Mouse (Mus musculus) G1E-ER4 (cell line): ENCODE results near the gene Pou2f1. TPM values are rescaled to one million over a fixed set of nuclear protein-coding genes. Genes with fewer than 3 reads are reported as not detected.

Experiments used
- GATA1 ChIP-seq: IDR thresholded peaks from one replicate; pipeline ENCODE4 v1.8.0; 2012; ENCODE audit warnings: low read length, inconsistent platforms
- polyA plus RNA-seq: library from polyadenylated mRNA; stranded (reverse); fragments of >175 nt; gene quantifications from 2 replicates; pipeline ENCODE4 v1.2.3, GENCODE M21; 2012

The Pou2f1 gene
- polyA plus RNA-seq, 1 experiment: 24.8 TPM

- TF ChIP-seq GATA1: no peak
These were observed 69.6 kb downstream of the Pou2f1 start for GRCm38 (mm10) chr1:165932842-165933241.

GRCm38 (mm10) chr1:165930510-165930909 lies 72.0 kb downstream of the Pou2f1 start:
- TF ChIP-seq GATA1: no peak

GRCm38 (mm10) chr1:165927507-165928279 lies 74.8 kb downstream of the Pou2f1 start:
- no peak for TF ChIP-seq GATA1

DNA sequence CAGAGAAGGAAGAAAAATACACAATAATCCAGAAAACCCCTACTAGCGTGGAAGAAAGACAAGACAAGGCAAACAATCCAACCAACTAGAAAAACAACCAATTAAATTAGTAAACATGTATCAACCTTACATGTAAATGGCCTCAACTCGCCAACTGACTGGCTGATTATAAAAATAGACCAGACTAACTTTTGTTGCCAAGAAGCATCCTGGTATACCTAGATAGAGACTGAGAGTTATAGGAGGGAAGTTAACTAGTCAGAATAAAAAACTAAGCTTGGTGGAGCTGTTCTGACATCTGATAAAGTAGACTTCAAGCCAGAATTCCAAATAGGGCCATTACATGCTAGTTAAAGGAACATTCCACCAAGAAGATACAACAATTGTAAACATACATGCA lies 77.3 kb downstream of the Pou2f1 start:
- no peak for TF ChIP-seq GATA1

- no peak for TF ChIP-seq GATA1
These were observed 80.0 kb downstream of the Pou2f1 start for GRCm38 (mm10) chr1:165922488-165922887.

GRCm38 (mm10) chr1:165921026-165921425 lies 81.5 kb downstream of the Pou2f1 start:
- TF ChIP-seq GATA1: no peak

- no peak for TF ChIP-seq GATA1
These were observed 88.1 kb downstream of the Pou2f1 start for GRCm38 (mm10) chr1:165914416-165914801.

DNA sequence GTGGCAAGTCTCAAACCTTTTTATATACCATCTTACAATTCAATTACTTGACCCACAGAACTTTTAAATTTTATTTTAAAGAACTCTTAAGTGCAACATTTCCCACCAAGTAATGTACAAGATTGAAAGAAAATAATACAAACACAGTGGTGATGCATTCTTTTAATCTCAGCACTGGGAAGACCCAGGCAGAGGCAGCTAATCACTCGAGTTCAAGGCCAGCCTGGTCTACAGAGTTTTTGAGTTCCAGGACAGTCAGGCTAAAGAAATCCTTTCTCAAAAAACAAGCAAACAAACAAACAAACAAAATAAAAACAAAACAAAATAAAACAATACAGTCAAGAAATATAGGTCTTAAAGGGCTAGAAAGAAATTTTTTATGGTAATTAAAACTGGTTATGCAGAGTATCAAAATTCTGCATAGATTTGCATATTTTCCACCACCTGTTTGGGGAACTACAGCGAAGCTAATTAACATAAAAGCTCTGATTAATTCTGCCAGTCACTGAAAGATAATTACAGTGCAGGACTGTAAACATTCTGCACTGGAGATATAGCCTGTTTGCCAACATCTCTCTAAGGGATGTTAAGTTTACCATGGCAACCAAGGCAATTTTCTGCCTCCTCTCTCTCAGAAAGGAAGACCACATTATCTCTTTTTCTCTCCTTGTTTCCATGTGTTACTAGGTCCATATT lies 88.6 kb downstream of the Pou2f1 start:
- no peak for TF ChIP-seq GATA1

- no peak for TF ChIP-seq GATA1
These were observed 93.0 kb downstream of the Pou2f1 start for GRCm38 (mm10) chr1:165909471-165909870.

GRCm38 (mm10) chr1:165908806-165909205 lies 93.7 kb downstream of the Pou2f1 start:
- TF ChIP-seq GATA1: no peak

DNA sequence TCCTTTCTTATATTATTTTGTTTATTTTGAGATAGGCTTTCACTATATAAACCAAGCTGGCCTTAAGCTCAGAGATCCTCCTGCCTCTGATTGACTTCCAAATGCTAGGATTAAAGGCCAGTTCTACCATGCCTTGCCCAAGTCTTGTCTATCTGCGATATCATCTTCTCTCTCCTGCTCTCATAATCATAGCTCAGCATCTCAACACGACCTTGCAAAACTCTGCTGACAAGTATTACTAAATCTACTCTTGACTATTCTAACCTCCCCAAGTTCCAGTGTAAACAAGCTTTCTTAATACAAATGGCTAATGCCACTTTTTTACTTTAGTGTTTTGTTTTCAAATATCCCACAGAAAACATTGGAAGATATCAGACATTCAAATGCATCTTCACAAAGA lies 94.3 kb downstream of the Pou2f1 start:
- TF ChIP-seq GATA1: no peak

- no peak for TF ChIP-seq GATA1
These were observed 98.9 kb downstream of the Pou2f1 start for GRCm38 (mm10) chr1:165903596-165903995.

GRCm38 (mm10) chr1:165891686-165892085 lies 110.8 kb downstream of the Pou2f1 start:
- TF ChIP-seq GATA1: no peak

GRCm38 (mm10) chr1:165882146-165882900 lies 120.2 kb downstream of the Pou2f1 start:
- TF ChIP-seq GATA1: no peak

GRCm38 (mm10) chr1:165878751-165879150 lies 123.7 kb downstream of the Pou2f1 start:
- no peak for TF ChIP-seq GATA1

DNA sequence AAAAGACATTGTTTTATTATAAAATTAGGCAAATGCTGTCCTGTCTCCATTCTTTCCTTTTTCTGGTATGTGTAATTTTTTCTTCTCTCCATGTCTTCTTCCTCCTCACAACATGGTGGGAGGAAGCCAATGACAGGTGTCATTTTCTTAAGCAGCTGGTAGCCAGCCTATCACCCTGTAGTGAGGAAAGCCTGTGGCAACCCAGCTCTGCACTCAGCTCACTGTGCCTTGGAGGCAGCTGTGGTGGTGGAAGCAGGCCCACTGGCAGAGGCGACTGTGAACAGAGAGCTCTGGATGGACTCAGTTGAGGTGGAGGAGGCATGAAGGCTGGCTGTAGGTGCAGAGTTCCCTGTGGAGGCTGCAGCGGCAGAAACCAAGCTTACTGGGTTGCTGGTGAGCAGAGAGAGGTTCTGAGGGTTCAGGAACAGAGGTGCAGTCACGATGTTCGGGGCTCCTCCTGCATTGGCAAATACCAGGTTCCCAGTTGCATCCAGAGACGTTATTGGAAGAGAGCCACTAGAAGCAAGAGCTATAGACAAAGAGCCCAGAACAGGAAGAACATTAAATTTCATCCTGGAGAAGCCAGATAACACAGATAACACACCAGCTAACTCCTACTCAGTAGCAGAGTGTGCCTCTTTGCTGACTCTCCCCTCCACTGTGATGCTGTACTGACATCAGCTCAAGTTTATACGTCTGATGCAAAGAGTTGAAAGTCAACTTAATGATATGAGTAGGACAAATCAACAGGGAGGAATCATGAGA lies 126.8 kb downstream of the Pou2f1 start:
- no peak for TF ChIP-seq GATA1

GRCm38 (mm10) chr1:165874645-165875044 lies 127.8 kb downstream of the Pou2f1 start:
- TF ChIP-seq GATA1: no peak
